Mouse (Mus musculus): ENCODE results near the gene Rack1.

DNA sequence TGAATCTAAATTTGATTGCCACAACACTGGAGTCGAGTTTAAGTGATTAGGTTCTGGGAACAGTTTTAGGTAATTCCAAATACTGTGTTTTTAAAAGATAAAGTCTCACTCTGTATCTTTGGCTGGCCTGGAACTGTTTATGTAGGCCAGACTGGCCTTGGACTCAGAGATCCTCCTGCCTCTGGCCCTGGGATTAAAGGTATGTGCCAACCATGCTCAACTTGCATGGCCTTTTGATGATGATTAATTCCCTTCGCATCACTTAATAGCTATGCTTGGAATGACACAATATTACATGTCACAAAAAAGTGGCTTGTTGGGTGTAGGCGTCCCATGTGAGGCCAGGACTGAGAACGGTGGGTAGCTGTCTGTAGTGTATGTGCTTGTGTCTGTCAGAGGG lies 52.1 kb downstream of the Rack1 start:
- no peak for TF ChIP-seq CTCF (IDR thresholded peaks at IDR 0.05; ENCODE audit: low read depth)
- no peak for TF ChIP-seq EP300 (IDR thresholded peaks at IDR 0.05; ENCODE audit: low read depth)

All from heart, postnatal 0 days (tissue).